Mouse (Mus musculus) liver, embryonic 12.5 days (tissue): ENCODE data around the gene Olfr628. TPM values are rescaled to one million over a fixed set of nuclear protein-coding genes. Genes with fewer than 3 reads are reported as not detected.
"Not testable (repeated sequence)": the region's sequence is repeated elsewhere in the genome, so short reads cannot be mapped to it uniquely, and the experiment has no call there.

ENCODE experiments used
- ATAC-seq: fragments of 200-750 bp; cut with Nextera tagmentation; 2 replicates; pipeline ENCODE4 v1.8.0; 2017; ENCODE audit warnings: moderate number of reproducible peaks, mild to moderate bottlenecking, moderate library complexity
- H3K27ac ChIP-seq: fragments of 300-500 bp; sonication (generic); 2 replicates; pipeline ENCODE4 v1.5.1; 2016; ENCODE audit warnings: mild to moderate bottlenecking
- H3K27me3 ChIP-seq: fragments of 300-500 bp; sonication (generic); replicated peaks from 2 replicates; pipeline ENCODE4 v1.6.1; 2016; ENCODE audit warnings: mild to moderate bottlenecking, moderate library complexity
- H3K36me3 ChIP-seq: fragments of 300-500 bp; sonication (generic); 2 replicates; pipeline ENCODE4 v1.6.1; 2016; ENCODE audit warnings: mild to moderate bottlenecking, moderate library complexity
- H3K4me1 ChIP-seq: fragments of 300-500 bp; sonication (generic); 2 replicates; pipeline ENCODE4 v1.6.1; 2016
- H3K4me2 ChIP-seq: fragments of 300-500 bp; sonication (generic); 2 replicates; pipeline ENCODE4 v1.6.1; 2016; ENCODE audit warnings: mild to moderate bottlenecking, moderate library complexity
- H3K4me3 ChIP-seq: fragments of 300-500 bp; sonication (generic); 2 replicates; pipeline ENCODE4 v1.5.1; 2016; ENCODE audit warnings: mild to moderate bottlenecking, moderate library complexity
- H3K9ac ChIP-seq: fragments of 300-500 bp; sonication (generic); 2 replicates; pipeline ENCODE4 v1.6.1; 2016; ENCODE audit warnings: mild to moderate bottlenecking, moderate library complexity
- H3K9me3 ChIP-seq: fragments of 300-500 bp; sonication (generic); replicated peaks from 2 replicates; pipeline ENCODE4 v1.6.1; 2016; ENCODE audit warnings: mild to moderate bottlenecking, moderate library complexity
- WGBS: fragments of 180-500 bp; shearing (Covaris S2); methylation state at CpG from one replicate; pipeline ENCODE4 v1.1.7; 2016; ENCODE audit not compliant: insufficient replicate concordance; 5-methylcytosine and 5-hydroxymethylcytosine counted together
- polyA plus RNA-seq: library from polyadenylated mRNA; unstranded; fragments of >200 nt; fragmentation: Nextera tagmentation; extraction: Ambion mirVana; gene quantifications from 2 replicates; pipeline ENCODE4 v1.2.1, GENCODE M21; 2016

The Olfr628 gene
- polyA plus RNA-seq, result not detected in 2 replicates

- H3K36me3 ChIP-seq, result no peaks in the 10 kb centered on the region
- H3K4me2 ChIP-seq, result no peak within 1 kb of the TSS
- no peak within 1 kb of the TSS for H3K27ac ChIP-seq
- no peaks in the 10 kb centered on the region for H3K9me3 ChIP-seq
- ATAC-seq, result no peak
- WGBS, result 68% methylated on average over 1 of the region's 1 CpGs
- H3K9ac ChIP-seq, result no peak within 1 kb of the TSS
- no peaks in the 10 kb centered on the region for H3K27me3 ChIP-seq
- no peaks in the 10 kb centered on the region for H3K4me1 ChIP-seq
- no peak within 1 kb of the TSS for H3K4me3 ChIP-seq
Observed at GRCm38 (mm10) chr7:103730074-103730473, at the start of gene Olfr628. TSS of gene Olfr628 (plus strand) at chr7:103730374.

- no peaks in the 10 kb centered on the region for H3K36me3 ChIP-seq
- no peak for ATAC-seq
- no peak within 1 kb of the TSS for H3K9ac ChIP-seq
- H3K27me3 ChIP-seq, result no peaks in the 10 kb centered on the region
- no peak within 1 kb of the TSS for H3K27ac ChIP-seq
- H3K4me3 ChIP-seq, result no peak within 1 kb of the TSS
- H3K4me1 ChIP-seq, result no peaks in the 10 kb centered on the region
- no peaks in the 10 kb centered on the region for H3K9me3 ChIP-seq
- H3K4me2 ChIP-seq, result no peak within 1 kb of the TSS
Observed at GRCm38 (mm10) chr7:103682420-103682819, 47.8 kb upstream of the Olfr628 start, which contains the start of gene Olfr625-ps1. TSS of gene Olfr625-ps1 (plus strand) at chr7:103682720.

GRCm38 (mm10) chr7:103699469-103699868 lies 30.7 kb upstream of the Olfr628 start:
- Histone ChIP-seq H3K9ac (no peak overlapping the region), H3K36me3 (no peaks in the 10 kb centered on the region), H3K27me3 (no peaks in the 10 kb centered on the region), H3K9me3 (no peaks in the 10 kb centered on the region), H3K4me2 (no peak overlapping the region), H3K27ac (no peak overlapping the region), H3K4me3 (no peak overlapping the region), H3K4me1 (no peaks in the 10 kb centered on the region)
- WGBS, result 84% methylated on average over 4 of the region's 4 CpGs
- no peak for ATAC-seq

GRCm38 (mm10) chr7:103712024-103712423 lies 18.1 kb upstream of the Olfr628 start:
- 32% methylated on average over 2 of the region's 2 CpGs for WGBS
- Histone ChIP-seq H3K27ac (no peak overlapping the region), H3K4me3 (no peak overlapping the region), H3K4me1 (no peaks in the 10 kb centered on the region), H3K4me2 (no peak overlapping the region), H3K9ac (no peak overlapping the region), H3K9me3 (no peaks in the 10 kb centered on the region), H3K36me3 (no peaks in the 10 kb centered on the region), H3K27me3 (no peaks in the 10 kb centered on the region)
- ATAC-seq, result peak; percentile 58

GRCm38 (mm10) chr7:103714371-103714770 lies 15.8 kb upstream of the Olfr628 start, which contains the start of gene Olfr243:
TSS of gene Olfr243 (plus strand) at chr7:103714671.
- no peak within 1 kb of the TSS for H3K4me3 ChIP-seq
- ATAC-seq, result no peak
- H3K27me3 ChIP-seq, result no peaks in the 10 kb centered on the region
- H3K9me3 ChIP-seq, result no peaks in the 10 kb centered on the region
- no peak within 1 kb of the TSS for H3K9ac ChIP-seq
- no peaks in the 10 kb centered on the region for H3K4me1 ChIP-seq
- no peak within 1 kb of the TSS for H3K27ac ChIP-seq
- no peak within 1 kb of the TSS for H3K4me2 ChIP-seq
- H3K36me3 ChIP-seq, result no peaks in the 10 kb centered on the region

GRCm38 (mm10) chr7:103716398-103716797 lies 13.8 kb upstream of the Olfr628 start:
- H3K4me3 ChIP-seq, H3K27me3 ChIP-seq, ATAC-seq, H3K27ac ChIP-seq, H3K9ac ChIP-seq, H3K4me2 ChIP-seq, H3K9me3 ChIP-seq, H3K36me3 ChIP-seq, H3K4me1 ChIP-seq: not testable (repeated sequence)
- 83% methylated on average over 1 of the region's 1 CpGs for WGBS

GRCm38 (mm10) chr7:103744843-103745242 lies 14.7 kb downstream of the Olfr628 start, which contains the start of gene Olfr629:
TSS of gene Olfr629 (minus strand) at chr7:103744943.
- Histone ChIP-seq H3K4me1 (no peaks in the 10 kb centered on the region), H3K36me3 (no peaks in the 10 kb centered on the region), H3K9ac (no peak within 1 kb of the TSS), H3K4me3 (no peak within 1 kb of the TSS), H3K27me3 (no peaks in the 10 kb centered on the region), H3K9me3 (no peaks in the 10 kb centered on the region), H3K27ac (no peak within 1 kb of the TSS), H3K4me2 (no peak within 1 kb of the TSS)
- ATAC-seq, result no peak
- WGBS, result 65% methylated on average over 2 of the region's 2 CpGs

- Histone ChIP-seq H3K9ac (no peak within 1 kb of the TSS), H3K36me3 (no peaks in the 10 kb centered on the region), H3K27me3 (no peaks in the 10 kb centered on the region), H3K27ac (no peak within 1 kb of the TSS), H3K4me3 (no peak within 1 kb of the TSS), H3K4me1 (no peaks in the 10 kb centered on the region), H3K4me2 (no peak within 1 kb of the TSS), H3K9me3 (no peaks in the 10 kb centered on the region)
- 42% methylated on average over 2 of the region's 2 CpGs for WGBS
- no peak for ATAC-seq
Observed at GRCm38 (mm10) chr7:103757233-103757632, 27.1 kb downstream of the Olfr628 start, which contains the start of gene Olfr630. TSS of gene Olfr630 (minus strand) at chr7:103757333.

- H3K27me3 ChIP-seq, H3K4me2 ChIP-seq, H3K4me1 ChIP-seq, H3K36me3 ChIP-seq, H3K4me3 ChIP-seq, H3K27ac ChIP-seq, ATAC-seq, H3K9me3 ChIP-seq, H3K9ac ChIP-seq: not testable (repeated sequence)
- 57% methylated on average over 6 of the region's 6 CpGs for WGBS
Observed at GRCm38 (mm10) chr7:103762212-103762611, 32.0 kb downstream of the Olfr628 start.

- peak; percentile 88 for ATAC-seq
- 34% methylated on average over 6 of the region's 6 CpGs for WGBS
Observed at GRCm38 (mm10) chr7:103767687-103768086, 37.5 kb downstream of the Olfr628 start.

GRCm38 (mm10) chr7:103771494-103771893 lies 41.3 kb downstream of the Olfr628 start, which contains the start of gene Olfr69:
TSS of gene Olfr69 (minus strand) at chr7:103771594.
- Histone ChIP-seq H3K9ac (no peak within 1 kb of the TSS), H3K4me3 (no peak within 1 kb of the TSS), H3K27me3 (no peaks in the 10 kb centered on the region; the same call in 1 of the 2 replicates), H3K9me3 (no peaks in the 10 kb centered on the region), H3K27ac (no peak within 1 kb of the TSS), H3K36me3 (no peaks in the 10 kb centered on the region), H3K4me2 (no peak within 1 kb of the TSS), H3K4me1 (no peaks in the 10 kb centered on the region)
- WGBS, result 67% methylated on average over 2 of the region's 2 CpGs
- no peak for ATAC-seq

More at GRCm38 (mm10) chr7:103767687-103768086, 37.5 kb downstream of the Olfr628 start:
- H3K4me2 ChIP-seq, result 0 out of 2 replicates have a peak overlapping the region, but pooled peaks have one; percentile 18
- H3K4me3 ChIP-seq, H3K9me3 ChIP-seq, H3K4me1 ChIP-seq, H3K36me3 ChIP-seq, H3K27me3 ChIP-seq, H3K9ac ChIP-seq, H3K27ac ChIP-seq: not testable (repeated sequence)

GRCm38 (mm10) chr7:103777652-103778051 lies 47.5 kb downstream of the Olfr628 start:
- H3K36me3 ChIP-seq, H3K4me2 ChIP-seq, H3K9me3 ChIP-seq, H3K4me1 ChIP-seq, H3K27ac ChIP-seq, H3K9ac ChIP-seq, H3K4me3 ChIP-seq, H3K27me3 ChIP-seq: not testable (repeated sequence)
- WGBS, result 34% methylated on average over 4 of the region's 4 CpGs
- peak; percentile 96 for ATAC-seq

GRCm38 (mm10) chr7:103779598-103779997 lies 49.4 kb downstream of the Olfr628 start, which contains the start of gene Olfr68:
TSS of gene Olfr68 (minus strand) at chr7:103779698.
- H3K4me3 ChIP-seq, result no peak within 1 kb of the TSS
- WGBS, result 65% methylated on average over 3 of the region's 3 CpGs
- no peak for ATAC-seq
- peaks cover 8% of the 10 kb centered on the region; the same call in 1 of the 2 replicates for H3K4me1 ChIP-seq
- no peaks in the 10 kb centered on the region for H3K36me3 ChIP-seq
- H3K9ac ChIP-seq, result no peak within 1 kb of the TSS
- H3K27ac ChIP-seq, result no peak within 1 kb of the TSS
- no peaks in the 10 kb centered on the region for H3K9me3 ChIP-seq
- H3K27me3 ChIP-seq, result no peaks in the 10 kb centered on the region
- H3K4me2 ChIP-seq, result no peak within 1 kb of the TSS
